Mouse (Mus musculus): ENCODE measurements around the gene Dhx9.
"Not testable (repeated sequence)": the region's sequence is repeated elsewhere in the genome, so short reads cannot be mapped to it uniquely, and the experiment has no call there.

Dhx9 gene

DNA sequence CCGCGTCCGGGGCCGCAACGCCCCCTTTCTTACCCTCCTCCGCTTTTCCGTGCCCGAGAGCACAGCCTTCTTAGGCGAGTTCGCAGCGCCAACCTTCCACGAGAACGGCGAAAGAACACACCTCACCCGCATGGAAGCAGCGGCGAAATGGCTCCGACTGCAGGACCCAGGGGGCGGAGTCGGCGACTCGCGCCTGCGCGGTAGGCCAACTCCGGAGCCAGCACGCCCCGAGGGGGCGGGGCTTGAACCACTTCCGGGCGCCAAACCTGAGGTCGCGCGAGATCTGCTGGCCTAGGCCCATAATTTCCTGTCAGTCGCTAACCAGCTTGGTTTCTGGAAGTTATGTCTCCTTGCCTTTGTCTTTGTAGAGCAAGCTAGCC lies at the start of gene Dhx9:
Gene Dhx9, minus strand, starts transcription at position 161 of the 380 bp plus-strand sequence.
- peak; percentile 100 for DNase-seq

DNA sequence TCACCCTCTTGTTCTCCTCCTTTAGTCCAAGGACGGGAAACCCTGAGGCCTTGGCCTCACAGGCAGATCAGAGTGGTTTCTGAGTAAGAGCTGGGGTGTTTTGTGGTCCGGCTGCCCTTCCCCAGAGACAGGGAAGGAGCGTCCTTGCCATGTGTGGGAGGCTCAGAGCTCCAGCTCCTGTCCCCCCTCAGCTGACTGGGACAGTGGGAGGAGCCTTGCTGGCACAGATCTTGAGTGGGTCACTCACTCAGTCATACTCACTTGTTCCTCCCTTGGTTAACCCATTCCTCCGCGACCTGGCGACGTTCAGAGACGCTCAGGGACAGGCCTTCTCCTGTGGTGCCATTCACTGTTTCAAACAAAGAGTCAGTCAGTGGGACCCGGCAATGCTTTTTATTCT lies 48.2 kb upstream of the Dhx9 start:
- DNase-seq: no peak

DNA sequence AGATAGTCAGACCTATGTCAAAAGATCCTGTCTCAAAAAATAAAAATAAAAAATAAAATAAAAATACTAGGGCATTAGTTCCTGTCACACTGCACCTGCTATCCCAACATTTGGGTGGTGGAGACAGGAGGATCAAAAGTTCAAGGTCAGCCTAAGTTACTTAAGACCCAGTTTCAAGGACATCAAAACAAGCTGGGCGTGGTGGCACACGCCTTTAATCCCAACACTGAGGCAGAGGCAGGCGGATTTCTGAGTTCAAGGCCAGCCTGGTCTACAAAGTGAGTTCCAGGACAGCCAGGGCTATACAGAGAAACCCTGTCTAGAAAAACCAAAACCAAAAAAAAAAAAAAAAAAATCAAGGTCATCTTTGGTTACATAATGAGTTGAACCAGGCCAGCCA lies 45.4 kb upstream of the Dhx9 start:
- not testable (repeated sequence) for DNase-seq

GRCm38 (mm10) chr1:153532234-153532841 lies 44.9 kb upstream of the Dhx9 start:
- DNase-seq: peak; percentile 73

- DNase-seq: peak; percentile 20
Observed at GRCm38 (mm10) chr1:153531677-153532233, 44.3 kb upstream of the Dhx9 start.

DNA sequence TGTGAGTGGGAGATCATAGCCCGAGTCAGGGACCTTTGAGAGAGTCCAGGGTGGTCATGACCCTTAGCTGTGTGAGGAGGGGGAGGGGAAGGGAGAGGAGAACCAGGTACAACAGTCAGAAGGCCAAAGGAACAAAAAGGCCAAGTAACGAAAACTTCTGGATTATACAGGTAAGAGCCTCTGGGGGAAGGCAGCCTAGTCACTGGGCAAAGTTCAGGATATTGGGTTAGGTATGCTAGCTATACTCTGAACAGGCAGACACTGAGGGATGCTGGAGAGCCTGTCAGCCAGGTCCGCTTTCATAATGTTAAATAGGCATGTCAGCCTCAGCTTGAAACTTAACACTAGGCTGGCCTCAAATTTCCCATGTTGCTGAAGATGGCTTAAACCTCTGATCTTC lies 34.7 kb upstream of the Dhx9 start:
- DNase-seq: no peak

GRCm38 (mm10) chr1:153515368-153515767 lies 27.9 kb upstream of the Dhx9 start:
- DNase-seq: no peak

DNA sequence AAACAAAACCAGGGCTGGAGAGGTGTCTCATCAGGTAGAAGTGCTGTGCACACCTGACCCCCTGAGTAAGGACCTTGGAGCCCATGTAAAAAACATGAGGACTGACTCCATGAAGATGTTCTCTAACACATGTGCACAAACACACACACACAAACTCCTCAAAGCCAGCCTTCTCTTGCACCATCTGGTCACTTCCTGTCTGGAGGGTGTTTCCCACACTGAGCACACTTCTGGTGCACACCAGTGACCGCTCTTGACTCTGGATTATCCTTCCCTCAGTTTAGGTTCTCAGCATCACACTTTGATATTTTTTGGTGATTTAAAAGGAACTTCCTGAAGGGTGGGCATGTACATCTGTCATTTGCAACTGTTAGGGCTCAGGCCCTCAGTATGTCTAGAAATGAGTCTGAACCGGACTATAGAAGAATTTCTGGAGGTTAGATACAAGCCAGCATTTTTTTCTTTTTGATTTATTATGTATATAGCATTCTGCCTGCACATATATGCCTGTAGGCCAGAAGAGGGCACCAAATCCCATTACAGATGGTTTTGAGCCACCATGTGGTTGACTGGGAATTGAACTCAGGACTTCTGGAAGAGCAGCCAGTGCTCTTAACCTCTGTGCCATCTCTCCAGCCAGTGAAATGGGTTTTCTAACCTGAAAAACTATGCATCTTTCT lies 23.0 kb upstream of the Dhx9 start:
- DNase-seq: peak; percentile 28

DNA sequence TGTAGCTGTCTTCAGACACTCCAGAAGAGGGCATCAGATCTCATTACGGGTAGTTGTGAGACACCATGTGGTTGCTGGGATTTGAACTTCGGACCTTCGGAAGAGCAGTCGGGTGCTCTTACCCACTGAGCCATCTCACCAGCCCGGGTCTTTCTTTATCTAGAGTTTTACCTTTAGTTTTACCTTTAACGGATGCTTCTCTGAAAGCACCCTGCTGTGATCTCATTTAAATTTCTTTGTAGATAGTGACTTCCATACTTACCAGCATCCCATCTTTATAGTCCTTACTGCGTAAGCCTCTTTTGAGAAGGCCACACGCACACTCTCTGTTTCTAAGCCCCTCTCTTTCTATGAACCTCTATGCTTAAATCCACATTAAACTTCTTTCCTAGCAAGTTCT lies 22.1 kb upstream of the Dhx9 start:
- not testable (repeated sequence) for DNase-seq

- no peak for DNase-seq
Observed at GRCm38 (mm10) chr1:153509012-153509411, 21.6 kb upstream of the Dhx9 start.

- no peak for DNase-seq
Observed at GRCm38 (mm10) chr1:153506266-153506665, 18.8 kb upstream of the Dhx9 start.

DNA sequence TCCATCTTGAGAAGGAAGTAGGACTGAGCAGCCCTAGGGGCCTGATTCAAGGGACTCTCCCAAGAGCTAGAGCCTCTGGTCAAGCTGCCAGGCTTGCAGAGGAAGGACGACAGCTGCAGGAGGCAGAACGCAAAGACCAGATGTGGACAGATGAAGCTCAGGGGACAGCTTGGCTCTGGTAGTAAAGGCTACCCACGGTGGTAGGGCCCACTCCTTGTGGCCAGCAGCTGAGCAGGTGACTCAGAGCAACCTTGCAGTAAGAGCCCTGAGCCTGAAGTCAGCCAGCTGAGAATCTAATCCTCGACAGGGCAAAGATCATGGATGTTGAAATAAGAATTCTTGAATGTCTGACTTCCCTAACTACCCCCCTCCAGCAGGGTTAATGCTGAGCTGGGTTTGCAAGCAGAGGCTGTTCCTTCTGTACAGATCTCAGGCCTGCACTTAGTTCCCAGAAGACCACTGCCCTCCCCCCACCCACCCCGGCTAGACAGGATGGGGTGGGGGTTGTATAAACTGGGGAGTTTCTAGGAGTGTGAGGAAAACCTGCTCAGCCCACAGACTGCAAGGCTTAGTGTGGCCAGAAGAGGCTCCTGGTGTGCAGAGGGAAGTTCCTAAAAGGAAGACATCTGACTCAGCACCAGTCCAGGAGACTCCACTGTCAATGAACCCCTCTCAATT lies 14.3 kb upstream of the Dhx9 start:
- DNase-seq: no peak

GRCm38 (mm10) chr1:153500030-153500429 lies 12.6 kb upstream of the Dhx9 start:
- no peak for DNase-seq

DNA sequence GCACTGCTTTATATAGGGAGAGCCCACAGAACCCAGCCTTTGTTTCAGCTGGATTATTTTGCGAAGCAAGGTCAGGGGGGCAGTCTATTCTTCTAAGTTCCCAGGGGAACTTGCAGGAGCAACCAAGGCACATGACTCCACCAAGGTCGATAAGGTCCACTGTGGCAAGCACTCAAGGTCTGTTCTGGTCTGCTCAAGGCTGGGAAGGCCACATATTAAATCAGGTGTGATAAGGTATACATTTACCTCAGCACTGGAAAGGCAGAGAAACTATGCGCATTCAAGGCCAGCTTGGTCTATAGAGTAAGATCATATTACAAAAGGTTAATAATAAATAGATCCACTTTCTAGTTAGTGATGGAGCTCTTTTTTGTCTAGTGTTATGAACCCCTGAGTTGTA lies 8.6 kb upstream of the Dhx9 start:
- no peak for DNase-seq

DNA sequence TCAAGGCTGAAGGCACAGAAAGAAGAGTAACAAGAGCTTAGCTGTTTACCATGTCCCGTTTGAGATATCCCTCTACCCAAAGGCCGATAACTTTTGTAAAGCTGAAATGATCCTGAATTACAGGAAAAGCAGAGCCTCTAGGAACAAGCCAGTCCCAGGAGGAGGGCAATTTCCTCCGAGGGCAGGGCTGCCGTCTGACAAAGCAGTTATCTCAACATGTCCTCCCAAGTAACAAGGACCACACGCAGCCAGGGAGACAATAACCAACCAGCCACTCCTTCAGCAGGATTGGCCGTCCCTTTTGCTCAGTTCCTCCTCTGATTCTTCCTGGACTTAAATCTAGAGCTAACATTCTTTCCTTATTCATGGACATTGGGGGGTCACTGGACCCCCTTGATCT lies 6.5 kb upstream of the Dhx9 start:
- DNase-seq: no peak

DNA sequence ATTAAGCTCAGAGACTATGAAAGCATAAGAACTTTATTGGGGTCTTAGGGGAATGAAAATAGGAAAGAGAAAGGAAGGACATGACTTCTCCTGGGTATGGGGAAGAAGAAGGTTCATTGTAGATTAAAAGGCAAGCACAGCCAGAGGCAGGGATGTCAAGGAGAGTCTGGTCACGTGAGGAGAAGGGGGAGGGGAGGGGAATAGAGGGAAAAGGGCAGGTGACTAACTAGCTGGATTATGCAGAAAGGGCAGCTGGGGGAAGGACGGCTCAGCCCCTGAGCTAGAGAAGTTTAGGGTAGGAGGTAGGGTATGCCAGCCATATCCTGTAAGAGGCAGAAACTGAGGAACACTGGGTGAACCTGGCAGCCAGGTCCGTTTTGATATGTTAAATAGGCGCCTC lies 5.9 kb upstream of the Dhx9 start:
- DNase-seq: no peak

GRCm38 (mm10) chr1:153491822-153492221 lies 4.4 kb upstream of the Dhx9 start:
- DNase-seq: no peak

DNA sequence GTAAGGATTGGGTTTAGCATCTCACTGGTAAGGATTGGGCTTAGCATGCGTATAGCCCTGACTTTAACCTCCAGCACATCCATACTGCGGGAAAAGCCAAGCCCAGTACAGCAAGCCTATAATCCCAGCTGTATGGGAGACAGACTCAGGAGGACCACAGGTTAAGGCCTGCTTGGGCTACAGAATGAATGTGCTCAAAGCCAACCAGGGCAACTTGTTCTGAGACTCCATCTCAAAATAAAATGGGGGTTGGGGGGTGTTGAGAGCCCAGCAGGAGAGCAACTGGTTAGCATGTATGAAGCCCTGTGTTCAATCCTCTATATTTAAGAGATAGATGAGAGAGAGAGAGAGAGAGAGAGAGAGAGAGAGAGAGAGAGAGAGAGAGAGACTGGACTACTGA lies 3.9 kb upstream of the Dhx9 start:
- no peak for DNase-seq

DNA sequence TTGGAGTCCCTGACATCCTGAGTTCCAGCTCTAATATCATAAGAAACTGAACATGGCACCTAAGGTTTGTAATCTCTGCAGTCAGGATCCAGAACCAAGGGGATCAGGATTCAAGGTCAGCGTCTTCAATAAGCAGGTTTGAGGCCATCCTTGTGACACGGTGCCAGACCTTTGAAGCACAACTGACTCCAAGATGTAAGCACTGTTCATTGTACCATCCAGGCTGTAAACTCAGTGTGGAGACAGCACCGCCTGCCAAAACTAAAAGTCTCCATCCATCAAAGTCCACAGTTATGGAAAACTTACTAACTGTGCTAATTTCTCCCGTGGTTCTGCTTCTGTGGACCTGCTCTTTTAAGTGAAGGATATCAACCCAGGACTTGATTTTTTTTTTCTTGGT lies 2.5 kb upstream of the Dhx9 start:
- no peak for DNase-seq

DNA sequence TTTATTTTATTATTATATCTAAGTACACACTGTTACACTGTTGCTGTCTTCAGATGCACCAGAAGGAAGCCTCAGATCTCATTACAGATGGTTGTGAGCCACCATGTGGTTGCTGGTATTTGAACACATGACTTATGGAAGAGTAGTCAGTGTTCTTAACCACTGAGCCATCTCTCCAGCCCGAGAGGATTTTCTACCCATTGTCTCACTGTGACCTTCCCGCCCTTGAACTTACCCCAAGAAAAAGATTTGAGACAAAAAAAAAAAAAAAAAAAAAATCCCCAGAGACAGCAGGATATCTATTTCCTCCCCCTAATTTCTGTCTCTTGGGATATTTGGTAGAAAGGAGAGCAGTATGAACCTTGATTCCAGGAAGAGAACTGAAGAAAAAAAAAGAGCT lies 2.1 kb upstream of the Dhx9 start:
- DNase-seq: no peak

- DNase-seq: peak; percentile 72
Observed at GRCm38 (mm10) chr1:153489132-153489531, 1.7 kb upstream of the Dhx9 start.

DNA sequence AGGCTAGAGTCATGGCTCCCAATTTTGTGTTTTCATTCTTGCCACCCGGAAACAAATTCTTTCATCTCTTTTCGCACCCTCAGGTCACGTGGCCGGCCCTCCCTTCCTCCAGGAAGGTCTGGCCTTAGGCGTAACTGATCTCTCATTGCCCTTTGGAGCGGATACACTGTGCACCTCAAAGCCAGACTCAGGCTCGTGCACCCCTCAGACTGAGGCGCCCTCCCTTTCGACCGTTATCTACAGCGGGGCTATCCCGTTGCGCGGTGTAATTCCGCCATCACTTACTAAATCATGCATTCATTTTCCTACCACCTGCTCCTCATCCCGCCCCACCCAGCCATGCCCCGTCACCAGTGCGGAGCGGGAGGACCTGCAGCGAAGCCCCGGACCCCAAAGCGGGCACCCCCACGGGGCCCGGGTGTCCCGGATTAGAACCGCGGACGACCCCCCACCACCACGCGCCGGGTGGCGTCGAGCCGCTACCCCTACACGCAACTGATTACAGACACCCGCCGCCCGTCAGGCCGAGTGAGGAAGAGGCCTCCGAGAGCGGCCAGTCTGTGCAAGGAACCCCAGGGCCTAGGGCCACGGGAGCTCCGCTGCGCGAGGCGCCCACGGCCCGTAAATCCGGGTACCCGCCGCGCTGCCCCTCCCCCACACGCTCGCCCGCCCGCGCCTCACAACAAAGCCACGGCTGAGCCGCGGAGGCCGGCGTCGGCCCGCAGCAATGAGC lies 527 bp downstream of the Dhx9 start:
- DNase-seq: peak; percentile 92

DNA sequence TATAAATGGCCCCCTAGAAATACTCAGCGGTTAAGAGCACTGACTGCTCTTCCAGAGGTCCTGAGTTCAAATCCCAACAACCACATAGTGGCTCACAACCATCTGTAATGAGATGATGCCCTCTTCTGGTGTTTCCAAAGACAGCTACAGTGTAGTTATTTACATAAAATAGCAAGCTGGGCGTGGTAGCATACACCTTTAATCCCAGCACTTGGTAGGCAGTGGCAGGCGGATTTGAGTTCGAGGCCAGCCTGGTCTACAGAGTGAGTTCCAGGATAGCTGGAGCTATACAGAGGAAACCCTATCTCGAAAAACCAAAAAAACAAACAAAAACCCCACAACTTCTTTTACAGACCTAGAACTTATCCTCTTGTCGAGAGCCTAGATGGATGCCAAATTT lies 1.3 kb downstream of the Dhx9 start:
- DNase-seq: not testable (repeated sequence)

Data from thymus, postnatal 4 days (tissue).